Mouse (Mus musculus): ENCODE measurements around the gene Lsmem1. TPM values are rescaled to one million over a fixed set of nuclear protein-coding genes. Genes with fewer than 3 reads are reported as not detected.

Gene Lsmem1
- not detected in 2 replicates for polyA plus RNA-seq (2016; fragmentation: Nextera tagmentation; extraction: Ambion mirVana)

DNA sequence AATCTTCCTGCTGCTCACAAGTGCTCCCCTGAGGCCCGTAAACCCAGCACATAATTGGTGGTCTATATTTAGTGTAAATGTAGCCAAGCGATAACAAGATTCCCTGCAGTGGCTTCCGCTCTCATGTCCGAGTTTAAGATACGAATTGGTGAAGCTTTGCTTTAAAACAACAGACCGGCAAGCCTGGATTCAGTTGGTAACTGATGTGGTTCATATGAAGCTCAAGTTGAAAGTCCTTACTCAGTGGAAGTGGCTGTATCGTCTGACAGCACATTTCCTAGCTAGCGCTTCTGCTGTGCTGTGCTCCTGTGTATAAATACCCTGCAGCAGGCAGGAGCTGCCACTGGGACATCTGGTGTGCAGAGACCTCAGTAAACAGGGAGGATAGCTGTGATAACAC is at the start of gene Lsmem1:
Gene Lsmem1 (minus strand): TSS at position 189 of the 400 bp plus-strand sequence.
- Histone ChIP-seq H3K27ac (replicated peaks) (no peak within 1 kb of the TSS), H3K9ac (replicated peaks) (no peak within 1 kb of the TSS), H3K9me3 (no peaks in the 10 kb centered on the region), H3K4me2 (replicated peaks) (no peak within 1 kb of the TSS), H3K4me3 (no peak within 1 kb of the TSS), H3K27me3 (no peaks in the 10 kb centered on the region), H3K36me3 (peaks cover 26% of the 10 kb centered on the region), H3K4me1 (no peaks in the 10 kb centered on the region)
- ATAC-seq (ENCODE audit: low FRiP score, low read depth) = no peak
- WGBS = 87% methylated on average over 8 of the region's 8 CpGs

DNA sequence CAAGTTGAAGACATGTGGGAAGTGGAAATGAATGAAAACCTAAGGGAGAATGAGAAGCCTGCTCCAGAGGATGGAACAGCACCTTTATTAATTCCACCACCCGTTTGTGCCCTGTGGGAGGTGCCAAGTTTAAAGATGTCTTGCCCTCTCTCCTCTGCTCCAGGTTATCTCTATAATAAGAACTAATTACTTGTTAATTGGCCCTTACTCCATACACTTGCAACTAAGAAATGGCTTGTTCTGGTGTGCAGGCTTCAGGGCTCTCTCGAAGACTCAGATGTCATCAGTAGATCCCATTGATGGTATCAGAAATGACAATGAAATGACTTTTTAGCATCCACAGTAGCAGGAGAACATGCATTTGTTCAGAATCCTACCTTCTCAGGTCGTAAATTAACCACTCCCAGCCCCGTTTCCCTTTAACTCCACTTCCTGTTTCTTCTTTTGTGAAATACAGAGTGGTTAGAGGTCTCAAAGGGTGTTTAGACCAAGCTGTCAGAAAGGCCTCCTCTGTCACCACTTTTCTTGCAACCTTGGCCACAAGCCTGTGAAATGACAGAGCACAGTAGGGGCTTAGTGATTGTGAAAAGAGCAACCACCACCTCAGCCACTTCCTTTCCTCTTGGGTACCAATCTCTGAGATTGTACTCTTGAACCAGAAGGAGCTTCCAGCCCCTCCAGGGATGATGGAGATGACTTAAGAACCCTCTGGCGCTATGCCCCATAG is 49.3 kb upstream of the Lsmem1 start, which contains the start of gene Ifrd1:
Gene Ifrd1 (minus strand): TSS at position 51 of the 727 bp plus-strand sequence.
- Histone ChIP-seq H3K4me1 (peaks cover 5% of the 10 kb centered on the region; the same call in 1 of the 2 replicates), H3K4me3 (no peak within 1 kb of the TSS), H3K36me3 (no peaks in the 10 kb centered on the region), H3K4me2 (replicated peaks) (no peak within 1 kb of the TSS), H3K9me3 (no peaks in the 10 kb centered on the region), H3K9ac (replicated peaks) (no peak within 1 kb of the TSS), H3K27ac (replicated peaks) (no peak within 1 kb of the TSS), H3K27me3 (no peaks in the 10 kb centered on the region)
- no peak for ATAC-seq (ENCODE audit: low FRiP score, low read depth)
- WGBS = 83% methylated on average over 5 of the region's 5 CpGs

- 79% methylated on average over 6 of the region's 6 CpGs for WGBS
Observed at GRCm38 (mm10) chr12:40247976-40248375, 48.7 kb upstream of the Lsmem1 start.

GRCm38 (mm10) chr12:40247384-40247783 is 48.1 kb upstream of the Lsmem1 start:
- H3K27ac ChIP-seq (replicated peaks) = no peak overlapping the region
- no peaks in the 10 kb centered on the region for H3K27me3 ChIP-seq
- WGBS = 88% methylated on average over 4 of the region's 4 CpGs
- no peaks in the 10 kb centered on the region for H3K9me3 ChIP-seq
- no peak for ATAC-seq (ENCODE audit: low FRiP score, low read depth)
- H3K9ac ChIP-seq (replicated peaks) = no peak overlapping the region
- peaks cover 5% of the 10 kb centered on the region; the same call in 1 of the 2 replicates for H3K4me1 ChIP-seq
- H3K4me2 ChIP-seq (replicated peaks) = no peak overlapping the region
- no peaks in the 10 kb centered on the region for H3K36me3 ChIP-seq
- H3K4me3 ChIP-seq = no peak overlapping the region

More at GRCm38 (mm10) chr12:40247976-40248375, 48.7 kb upstream of the Lsmem1 start:
- Histone ChIP-seq H3K9me3 (no peaks in the 10 kb centered on the region), H3K4me2 (replicated peaks) (no peak overlapping the region), H3K36me3 (no peaks in the 10 kb centered on the region), H3K27me3 (no peaks in the 10 kb centered on the region), H3K9ac (replicated peaks) (no peak overlapping the region), H3K4me1 (peaks cover 5% of the 10 kb centered on the region; the same call in 1 of the 2 replicates), H3K4me3 (no peak overlapping the region), H3K27ac (replicated peaks) (no peak overlapping the region)
- no peak for ATAC-seq (ENCODE audit: low FRiP score, low read depth)

DNA sequence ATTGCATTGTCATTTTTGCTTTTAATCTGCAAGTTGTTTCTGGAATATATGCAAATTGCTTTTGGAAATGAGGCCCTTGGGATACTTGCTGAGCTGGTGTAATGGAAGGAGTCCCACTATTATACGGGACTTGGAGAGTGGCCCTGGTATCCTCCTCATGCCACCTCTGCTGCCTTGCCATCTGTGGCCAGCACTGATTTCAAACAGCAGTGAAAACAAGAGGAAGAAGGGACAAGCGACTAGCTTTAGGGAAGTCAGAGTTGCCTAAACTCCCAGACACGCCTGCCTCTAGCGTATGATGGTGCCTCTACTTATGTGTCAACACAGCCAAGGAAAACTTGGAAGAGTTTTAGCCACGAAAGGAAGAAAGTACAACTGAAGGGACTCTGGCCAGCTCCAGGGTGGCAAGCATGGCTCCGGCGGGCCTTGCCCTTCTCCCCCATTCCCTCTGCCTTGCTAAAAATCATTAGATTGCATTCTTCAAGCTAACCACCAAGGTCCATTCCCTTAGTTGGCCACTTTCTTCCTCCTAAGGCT is 46.2 kb upstream of the Lsmem1 start:
- 93% methylated on average over 7 of the region's 7 CpGs for WGBS
- H3K4me2 ChIP-seq (replicated peaks) = no peak overlapping the region

GRCm38 (mm10) chr12:40244926-40245325 is 45.6 kb upstream of the Lsmem1 start:
- Histone ChIP-seq H3K4me1 (peaks cover 5% of the 10 kb centered on the region; the same call in 1 of the 2 replicates), H3K9ac (replicated peaks) (no peak overlapping the region), H3K36me3 (no peaks in the 10 kb centered on the region), H3K9me3 (no peaks in the 10 kb centered on the region), H3K27me3 (no peaks in the 10 kb centered on the region), H3K4me2 (replicated peaks) (no peak overlapping the region), H3K27ac (replicated peaks) (no peak overlapping the region), H3K4me3 (no peak overlapping the region)
- no peak for ATAC-seq (ENCODE audit: low FRiP score, low read depth)
- WGBS = 92% methylated on average over 5 of the region's 5 CpGs

More for the DNA sequence above, 46.2 kb upstream of the Lsmem1 start:
- Histone ChIP-seq H3K36me3 (no peaks in the 10 kb centered on the region), H3K27me3 (no peaks in the 10 kb centered on the region), H3K4me1 (peaks cover 5% of the 10 kb centered on the region; the same call in 1 of the 2 replicates), H3K9ac (replicated peaks) (no peak overlapping the region), H3K27ac (replicated peaks) (no peak overlapping the region), H3K9me3 (no peaks in the 10 kb centered on the region), H3K4me3 (no peak overlapping the region)
- no peak for ATAC-seq (ENCODE audit: low FRiP score, low read depth)

GRCm38 (mm10) chr12:40243821-40244221 is 44.5 kb upstream of the Lsmem1 start:
- H3K4me3 ChIP-seq = no peak overlapping the region
- no peaks in the 10 kb centered on the region for H3K36me3 ChIP-seq
- no peak overlapping the region for H3K27ac ChIP-seq (replicated peaks)
- no peak overlapping the region for H3K9ac ChIP-seq (replicated peaks)
- no peak overlapping the region for H3K4me2 ChIP-seq (replicated peaks)
- WGBS = 54% methylated on average over 11 of the region's 11 CpGs
- no peaks in the 10 kb centered on the region for H3K9me3 ChIP-seq
- no peaks in the 10 kb centered on the region for H3K27me3 ChIP-seq
- peak; percentile 52 for ATAC-seq (ENCODE audit: low FRiP score, low read depth)
- peaks cover 5% of the 10 kb centered on the region; the same call in 1 of the 2 replicates for H3K4me1 ChIP-seq

DNA sequence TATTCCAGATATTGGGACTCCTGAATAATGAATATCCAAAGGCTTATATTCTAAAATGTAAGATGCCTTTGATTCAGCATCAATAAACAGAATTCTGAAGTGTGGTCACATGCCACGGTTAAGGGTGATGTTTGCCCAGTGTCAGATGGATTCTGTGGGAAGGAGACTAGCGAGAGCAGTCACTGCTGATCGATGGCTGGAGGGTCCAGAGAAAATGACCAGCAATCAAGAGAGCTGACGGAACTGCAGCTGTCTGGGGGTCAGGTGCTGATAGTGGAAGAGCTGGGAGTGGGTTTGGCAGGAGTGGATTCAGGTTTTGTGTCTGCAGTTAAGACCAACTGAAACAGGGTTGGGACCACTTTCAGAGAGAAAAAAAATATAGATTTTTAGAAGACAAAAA is 44.0 kb upstream of the Lsmem1 start:
- no peak for ATAC-seq (ENCODE audit: low FRiP score, low read depth)
- no peak overlapping the region for H3K27ac ChIP-seq (replicated peaks)
- no peaks in the 10 kb centered on the region for H3K36me3 ChIP-seq
- no peak overlapping the region for H3K4me3 ChIP-seq
- H3K9me3 ChIP-seq = no peaks in the 10 kb centered on the region
- WGBS = 75% methylated on average over 4 of the region's 4 CpGs
- no peaks in the 10 kb centered on the region for H3K27me3 ChIP-seq
- no peak overlapping the region for H3K4me2 ChIP-seq (replicated peaks)
- H3K9ac ChIP-seq (replicated peaks) = no peak overlapping the region
- H3K4me1 ChIP-seq = peaks cover 5% of the 10 kb centered on the region; the same call in 1 of the 2 replicates

DNA sequence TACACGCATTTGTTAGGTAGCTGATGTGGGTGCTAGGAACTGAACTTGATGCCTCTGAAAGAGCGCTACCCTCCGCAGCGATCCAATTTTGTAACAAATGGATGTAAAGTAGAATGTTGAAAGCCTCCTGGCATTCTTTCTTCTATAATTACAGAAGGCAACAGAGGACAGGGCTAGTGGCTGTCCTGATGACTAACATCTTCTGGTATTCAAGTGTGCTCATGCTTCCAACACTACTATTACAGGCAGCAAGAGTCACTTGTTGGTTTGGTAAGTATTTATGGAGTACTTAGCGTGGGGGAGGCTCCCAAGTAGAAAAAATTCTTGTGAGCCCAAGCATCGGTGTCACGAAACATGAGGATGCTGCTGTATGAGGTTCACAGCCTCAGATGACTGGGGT is 39.9 kb upstream of the Lsmem1 start:
- Histone ChIP-seq H3K4me3 (no peak overlapping the region), H3K4me1 (peaks cover 5% of the 10 kb centered on the region; the same call in 1 of the 2 replicates), H3K9ac (replicated peaks) (no peak overlapping the region), H3K4me2 (replicated peaks) (no peak overlapping the region), H3K27me3 (no peaks in the 10 kb centered on the region), H3K9me3 (no peaks in the 10 kb centered on the region), H3K36me3 (no peaks in the 10 kb centered on the region), H3K27ac (replicated peaks) (no peak overlapping the region)
- WGBS = 95% methylated on average over 7 of the region's 7 CpGs
- ATAC-seq (ENCODE audit: low FRiP score, low read depth) = no peak

- H3K36me3 ChIP-seq = no peaks in the 10 kb centered on the region
- no peak overlapping the region for H3K4me2 ChIP-seq (replicated peaks)
- ATAC-seq (ENCODE audit: low FRiP score, low read depth) = no peak
- H3K27ac ChIP-seq (replicated peaks) = no peak overlapping the region
- H3K4me1 ChIP-seq = no peaks in the 10 kb centered on the region
- no peak overlapping the region for H3K4me3 ChIP-seq
- no peaks in the 10 kb centered on the region for H3K27me3 ChIP-seq
- H3K9ac ChIP-seq (replicated peaks) = no peak overlapping the region
- 83% methylated on average over 1 of the region's 1 CpGs for WGBS
- H3K9me3 ChIP-seq = no peaks in the 10 kb centered on the region
Observed at GRCm38 (mm10) chr12:40232231-40232630, 32.9 kb upstream of the Lsmem1 start.

DNA sequence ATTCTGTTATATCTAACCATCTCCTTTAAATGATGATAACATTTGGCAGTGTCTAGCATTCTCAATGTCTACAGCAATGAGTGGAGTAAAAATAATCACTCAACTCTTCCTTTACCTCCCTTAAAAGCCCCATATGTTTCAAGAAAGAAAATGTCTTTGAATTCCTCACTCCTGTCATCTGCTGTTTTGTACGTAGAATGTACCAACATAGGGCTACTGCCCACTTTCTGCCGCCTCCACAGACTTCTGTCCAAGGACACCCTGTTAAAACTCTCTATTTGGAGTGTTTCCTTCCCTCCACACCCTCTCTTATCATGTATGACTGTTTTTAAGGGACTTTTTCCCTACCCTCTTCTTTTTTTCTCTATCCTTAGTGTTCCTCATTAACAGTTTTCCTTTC is 32.3 kb upstream of the Lsmem1 start:
- no peak for ATAC-seq (ENCODE audit: low FRiP score, low read depth)
- H3K4me2 ChIP-seq (replicated peaks) = no peak overlapping the region
- WGBS = 90% methylated on average over 2 of the region's 2 CpGs
- H3K27me3 ChIP-seq = no peaks in the 10 kb centered on the region
- H3K36me3 ChIP-seq = no peaks in the 10 kb centered on the region
- no peak overlapping the region for H3K9ac ChIP-seq (replicated peaks)
- no peak overlapping the region for H3K27ac ChIP-seq (replicated peaks)
- no peak overlapping the region for H3K4me3 ChIP-seq
- no peaks in the 10 kb centered on the region for H3K9me3 ChIP-seq
- no peaks in the 10 kb centered on the region for H3K4me1 ChIP-seq

GRCm38 (mm10) chr12:40224171-40224880 is 25.0 kb upstream of the Lsmem1 start:
- no peaks in the 10 kb centered on the region for H3K27me3 ChIP-seq
- ATAC-seq (ENCODE audit: low FRiP score, low read depth) = no peak
- no peak overlapping the region for H3K4me3 ChIP-seq
- WGBS = 94% methylated on average over 9 of the region's 9 CpGs
- no peak overlapping the region for H3K9ac ChIP-seq (replicated peaks)
- H3K4me2 ChIP-seq (replicated peaks) = 0 out of 2 replicates have a peak overlapping the region, but pooled peaks have one; percentile 60
- H3K4me1 ChIP-seq = peaks cover 21% of the 10 kb centered on the region
- H3K27ac ChIP-seq (replicated peaks) = no peak overlapping the region
- no peaks in the 10 kb centered on the region for H3K9me3 ChIP-seq
- H3K36me3 ChIP-seq = no peaks in the 10 kb centered on the region

All from midbrain, embryonic 12.5 days (tissue).